Mouse (Mus musculus) retina, embryonic 14.5 days (tissue): ENCODE measurements around the gene Ypel4.
"Not testable (repeated sequence)": the region's sequence is repeated elsewhere in the genome, so short reads cannot be mapped to it uniquely, and the experiment has no call there.

Source experiments
- DNase-seq: peaks from one replicate; pipeline ENCODE4 v3.0.0-alpha.2; 2015; ENCODE audit warnings: low spot score

Ypel4 gene

GRCm38 (mm10) chr2:84727172-84727858, 6.5 kb upstream of the Ypel4 start, which contains the start of gene Clp1:
Clp1 (minus strand) TSS chr2:84727350.
- peak; percentile 98 for DNase-seq

DNA sequence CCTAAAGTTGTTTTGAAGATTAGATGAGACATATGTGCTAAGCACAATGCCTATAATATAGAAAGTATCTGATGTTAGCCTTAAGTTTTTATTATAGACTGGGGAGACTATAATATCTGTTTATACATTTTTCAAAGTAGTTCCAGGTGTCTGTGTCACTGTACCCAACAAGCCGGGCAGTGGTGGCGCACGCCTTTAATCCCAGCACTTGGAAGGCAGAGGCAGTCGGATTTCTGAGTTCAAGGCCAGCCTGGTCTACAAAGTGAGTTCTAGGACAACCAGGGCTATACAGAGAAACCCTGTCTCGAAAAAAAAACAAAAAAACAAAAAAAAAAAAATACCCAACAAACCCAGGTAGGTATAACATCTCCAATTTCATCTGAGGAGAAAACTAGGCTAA, 5.7 kb upstream of the Ypel4 start:
- DNase-seq: not testable (repeated sequence)

GRCm38 (mm10) chr2:84731206-84731605, 2.7 kb upstream of the Ypel4 start:
- no peak for DNase-seq

GRCm38 (mm10) chr2:84732394-84732793, 1.5 kb upstream of the Ypel4 start:
- no peak for DNase-seq

DNA sequence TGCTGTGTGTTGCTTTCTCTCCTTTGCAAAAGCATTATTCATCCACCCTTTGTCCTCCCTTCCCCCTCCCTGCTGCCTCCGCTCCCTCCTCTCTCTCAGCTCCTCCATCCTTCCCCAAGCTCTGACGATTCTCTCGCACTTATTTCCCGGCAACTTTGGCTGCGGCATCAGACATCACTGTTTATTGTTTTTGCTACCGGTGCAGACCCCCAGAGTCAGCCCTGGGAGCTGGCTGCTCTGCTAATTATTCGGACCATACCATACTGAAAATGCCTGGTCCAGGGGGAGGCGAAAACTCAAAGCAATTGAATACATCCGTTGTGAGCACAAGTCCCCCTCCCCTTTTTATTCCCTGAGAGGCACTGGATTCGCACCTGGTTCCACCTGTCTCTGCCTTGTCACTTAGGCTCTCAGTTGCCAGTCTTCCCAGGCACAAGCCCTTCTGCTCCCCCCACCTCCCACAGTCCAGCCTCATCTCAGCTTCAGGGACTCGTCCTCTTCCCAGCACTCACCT, 550 bp downstream of the Ypel4 start:
- peak; percentile 67 for DNase-seq

DNA sequence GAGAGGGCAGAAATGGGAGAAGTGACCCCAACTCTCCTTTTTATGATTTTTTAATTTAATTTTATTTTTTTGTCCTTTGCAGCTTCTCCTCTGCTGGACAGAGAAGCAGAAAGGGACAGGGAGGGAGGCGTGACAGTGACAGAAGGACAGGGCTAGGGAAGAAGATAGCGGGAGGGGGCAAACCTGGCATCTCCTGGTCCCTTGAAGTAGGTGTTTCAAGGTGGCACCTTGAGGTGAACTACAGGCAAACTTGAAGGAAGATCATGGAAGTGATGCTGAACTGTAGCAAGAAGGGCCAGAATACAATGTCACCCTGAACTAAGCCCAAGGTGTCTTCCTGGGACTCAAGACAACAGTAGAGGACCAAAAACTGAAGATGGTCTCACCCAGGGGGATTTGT, 1.1 kb downstream of the Ypel4 start:
- peak; percentile 25 for DNase-seq

DNA sequence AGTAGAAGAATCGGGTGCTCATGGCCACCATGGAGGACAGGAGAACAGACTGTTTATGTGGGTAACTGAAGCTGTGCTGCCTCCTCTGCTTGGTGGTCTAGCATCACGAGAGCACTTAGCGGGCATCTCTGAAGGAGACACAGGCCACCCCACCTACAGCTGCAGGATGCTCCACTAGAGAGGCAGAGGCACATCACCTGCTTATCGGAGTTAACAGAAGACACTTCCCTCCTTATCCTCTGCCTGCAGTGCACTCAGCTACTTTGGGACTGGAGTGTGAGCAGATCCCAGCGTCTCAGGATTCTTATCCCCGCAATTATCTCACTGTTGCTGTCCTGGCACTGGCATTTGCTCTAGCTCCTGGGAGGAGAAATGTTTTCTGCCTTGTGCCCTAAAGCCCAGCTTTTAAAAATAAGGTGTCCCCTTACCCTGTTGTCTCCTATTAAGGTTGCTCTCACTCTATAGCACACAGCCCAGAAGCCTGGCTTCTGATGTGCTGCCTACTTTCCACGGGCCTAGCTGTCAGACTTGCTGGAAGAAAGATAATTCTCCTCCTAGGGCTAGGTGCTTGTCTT, 1.6 kb downstream of the Ypel4 start:
- no peak for DNase-seq

DNA sequence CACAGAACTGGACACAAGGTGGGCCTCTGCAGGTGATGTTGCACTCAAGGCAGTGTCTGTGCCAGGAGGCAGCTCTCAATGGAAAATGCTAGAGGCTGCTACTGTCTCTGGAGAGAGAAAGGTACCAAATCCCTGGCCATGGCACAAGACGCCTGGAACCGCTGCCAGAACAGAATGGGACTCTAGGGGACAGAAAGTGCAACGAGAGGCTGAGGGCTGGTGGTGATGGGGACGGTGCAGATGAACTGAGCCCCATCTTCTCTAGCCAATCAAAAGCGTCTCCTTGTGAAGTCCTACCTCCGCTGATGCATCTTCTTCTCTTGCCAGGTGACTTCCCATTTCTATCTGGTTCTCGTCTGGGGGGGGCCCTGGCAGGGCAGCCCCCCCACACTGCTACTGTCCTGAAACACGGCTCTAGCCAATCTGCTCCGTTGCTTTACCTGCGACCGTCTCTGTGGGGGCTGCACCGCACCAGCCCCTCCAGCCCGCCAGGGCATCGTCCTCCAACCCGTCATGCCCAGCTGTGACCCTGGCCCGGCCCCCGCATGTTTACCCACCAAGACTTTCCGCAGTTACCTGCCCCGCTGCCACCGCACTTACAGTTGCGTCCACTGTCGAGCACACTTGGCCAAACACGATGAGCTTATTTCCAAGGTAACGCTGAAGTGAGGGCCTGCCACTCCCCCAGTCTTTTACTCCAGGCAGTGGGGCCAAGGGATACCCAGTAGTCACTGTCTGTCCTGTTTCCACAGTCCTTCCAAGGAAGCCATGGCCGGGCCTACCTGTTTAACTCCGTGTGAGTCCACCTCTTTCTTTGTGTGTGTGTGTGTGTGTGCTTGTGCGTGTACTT, 2.7 kb downstream of the Ypel4 start:
- DNase-seq: peak; percentile 21

DNA sequence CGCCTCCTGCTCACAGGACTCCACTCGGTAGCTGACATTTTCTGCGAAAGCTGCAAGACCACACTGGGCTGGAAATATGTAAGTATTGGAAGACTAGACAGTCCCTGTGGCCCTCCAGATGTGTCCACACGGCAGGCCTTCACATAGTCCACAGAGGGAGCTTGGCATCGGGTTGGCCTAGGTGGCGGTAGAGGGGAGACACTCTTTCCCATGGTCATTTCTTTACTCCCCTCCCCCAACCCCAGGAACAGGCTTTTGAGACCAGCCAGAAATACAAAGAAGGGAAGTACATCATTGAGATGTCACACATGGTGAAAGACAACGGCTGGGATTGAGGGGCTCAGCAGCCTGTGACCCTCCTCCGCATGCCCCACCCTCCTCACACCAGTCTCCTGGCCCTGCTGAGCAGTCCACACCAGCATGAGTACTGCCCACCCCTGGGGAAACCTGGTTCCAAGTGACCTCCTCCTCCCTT, 3.6 kb downstream of the Ypel4 start:
- DNase-seq: peak; percentile 73

DNA sequence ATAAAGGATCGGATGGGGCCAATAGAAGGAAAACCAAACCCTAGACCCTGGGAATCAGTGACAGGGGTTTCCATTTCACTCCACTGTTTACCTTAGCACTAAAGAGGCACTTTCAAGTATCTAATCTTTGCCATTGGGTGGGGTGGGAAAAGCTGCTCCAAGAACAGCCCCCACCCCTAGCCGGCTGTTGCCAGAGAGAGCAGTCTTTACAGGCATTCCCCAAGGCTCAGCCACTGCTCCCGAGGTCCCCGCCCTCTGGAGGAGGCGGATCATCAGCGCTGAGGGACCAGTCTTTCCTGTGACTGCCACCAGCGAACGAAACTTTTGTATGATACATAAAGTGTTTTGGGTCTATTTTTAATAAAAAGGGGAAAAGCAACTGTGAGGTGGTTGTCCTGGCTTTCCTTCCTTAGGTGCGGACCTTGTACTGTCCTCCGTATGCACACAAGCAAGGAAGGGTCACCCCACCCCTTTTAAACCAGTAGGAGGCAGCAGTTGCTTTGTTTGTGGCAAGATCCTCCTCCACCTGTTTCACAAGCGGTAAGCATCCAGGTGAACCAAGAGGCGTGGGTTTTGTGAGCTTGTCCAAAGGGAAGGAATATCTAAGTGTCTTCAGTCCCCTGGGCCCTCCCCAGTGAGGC, 4.5 kb downstream of the Ypel4 start:
- peak; percentile 75 for DNase-seq

DNA sequence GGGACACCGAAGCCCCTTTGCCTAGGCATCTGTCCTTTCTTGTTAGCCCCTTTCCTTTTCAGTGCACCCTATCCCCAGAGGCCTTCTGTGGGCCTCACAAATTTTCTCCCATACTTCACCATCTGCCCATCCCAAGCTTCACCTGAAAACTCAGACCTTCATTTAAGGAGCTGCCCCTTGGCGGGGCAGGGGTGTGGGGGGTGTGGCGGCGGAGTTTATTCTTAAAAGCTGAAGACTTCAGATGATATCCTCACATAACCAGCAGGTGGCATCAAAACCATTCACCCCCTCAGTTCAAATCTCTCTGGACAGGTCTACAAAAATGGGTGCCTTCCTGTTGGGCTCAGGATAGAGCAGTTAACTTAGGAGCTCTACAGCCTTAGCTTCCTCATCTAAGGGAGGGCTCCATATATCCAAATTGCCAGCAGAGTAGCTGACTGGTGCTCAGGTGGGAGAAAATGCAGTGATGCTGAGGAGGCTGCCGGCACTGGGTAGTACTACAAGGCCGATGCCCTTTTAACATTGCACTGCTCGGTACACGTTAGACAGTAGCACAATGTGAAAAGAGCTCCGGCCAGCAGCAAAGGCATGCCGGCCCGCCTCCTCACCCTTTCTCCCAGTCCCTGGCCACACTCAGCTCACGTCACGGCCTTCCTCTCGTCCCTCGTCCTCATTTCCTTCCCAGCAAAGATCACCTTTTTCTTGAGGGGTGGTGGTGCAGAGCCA, 6.9 kb downstream of the Ypel4 start:
- peak; percentile 62 for DNase-seq

- no peak for DNase-seq
These were observed 8.1 kb downstream of the Ypel4 start for GRCm38 (mm10) chr2:84741841-84742450.

DNA sequence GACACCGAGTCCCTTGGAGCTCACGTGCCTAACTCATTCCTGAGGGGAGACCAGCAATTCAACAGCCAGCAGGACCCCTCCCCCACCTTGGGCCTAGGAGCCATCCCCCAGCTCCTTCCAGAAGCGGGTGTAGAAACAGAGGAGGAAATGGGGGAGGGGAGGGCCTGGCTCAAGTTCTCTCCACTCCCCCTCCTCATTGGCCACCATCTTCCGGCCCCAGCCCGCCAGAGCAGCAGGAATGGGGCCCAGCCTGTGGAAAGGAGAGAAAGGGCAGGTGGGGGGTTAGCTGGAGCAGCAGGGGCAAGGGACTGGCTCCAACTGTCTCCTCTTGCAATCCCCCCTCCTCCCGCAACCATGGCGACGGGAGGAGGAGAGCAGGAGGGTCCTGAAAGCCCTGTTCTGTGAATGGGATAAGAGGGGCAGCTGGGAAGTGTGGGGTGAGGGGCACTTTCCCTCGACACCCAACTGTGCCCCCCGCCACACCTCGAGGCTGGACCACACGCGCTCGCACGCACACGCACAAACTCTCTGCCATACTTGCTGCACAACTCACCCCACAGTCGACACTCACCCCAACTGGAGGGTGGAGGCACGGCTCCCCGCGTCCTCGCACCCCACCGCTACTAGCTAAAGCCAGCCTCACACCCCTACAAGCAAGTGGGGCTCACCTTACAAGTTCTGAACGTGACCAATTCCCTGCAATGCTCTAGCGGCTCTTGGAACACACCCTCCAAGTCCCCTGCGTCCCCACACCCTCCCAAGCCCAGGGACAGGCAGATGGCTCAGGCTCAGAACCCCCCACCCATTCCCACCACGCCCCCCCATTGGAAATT, 8.8 kb downstream of the Ypel4 start:
- peak; percentile 95 for DNase-seq

DNA sequence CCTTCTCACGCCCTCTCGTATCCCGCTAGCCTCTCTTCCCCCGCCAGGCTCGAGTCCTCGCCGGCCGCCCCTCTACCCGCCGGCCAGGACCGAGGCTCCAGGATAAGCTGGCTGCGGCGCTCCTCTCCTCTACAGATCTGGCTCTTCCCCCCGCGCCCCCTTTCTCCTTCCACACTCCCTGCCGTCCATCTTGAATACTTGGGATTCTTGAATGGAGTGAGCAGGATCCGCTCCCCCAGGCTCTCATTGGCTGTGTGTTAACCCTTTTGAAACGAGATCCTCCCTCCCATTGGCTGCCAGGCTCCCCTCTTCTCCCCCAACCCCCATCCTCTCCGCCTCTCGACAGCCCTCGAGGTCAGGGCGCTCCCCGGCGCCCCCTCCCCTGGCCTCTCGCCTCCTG, 9.7 kb downstream of the Ypel4 start, which contains the start of gene Gm19426:
TSS of gene Gm19426 (minus strand) at position 95 of the 400 bp plus-strand sequence.
- DNase-seq: peak; percentile 96

- no peak for DNase-seq
These were observed 10.3 kb downstream of the Ypel4 start for GRCm38 (mm10) chr2:84744126-84744525.

DNA sequence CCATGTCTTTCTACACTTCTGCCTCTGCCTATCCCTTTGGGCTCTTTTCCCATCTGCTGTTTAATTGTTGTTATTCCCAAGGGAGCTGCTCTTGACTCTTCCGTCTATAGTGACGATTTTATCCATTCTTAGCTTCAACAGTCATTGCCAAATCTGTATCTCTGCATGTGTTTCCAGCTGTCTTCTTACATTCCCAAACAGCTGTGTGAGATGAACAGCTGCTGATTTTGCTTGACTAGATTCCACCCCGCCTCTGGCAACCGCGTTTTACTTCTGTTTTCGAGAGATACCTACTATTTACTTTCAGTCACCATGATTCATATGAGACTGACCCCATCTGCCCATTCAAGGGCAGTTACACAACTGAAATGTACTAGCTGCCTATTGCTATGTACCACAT, 16.3 kb downstream of the Ypel4 start:
- no peak for DNase-seq

- no peak for DNase-seq
These were observed 22.4 kb downstream of the Ypel4 start for GRCm38 (mm10) chr2:84756245-84756644.

- no peak for DNase-seq
These were observed 23.3 kb downstream of the Ypel4 start for GRCm38 (mm10) chr2:84757026-84757682.

GRCm38 (mm10) chr2:84758542-84759127, 24.8 kb downstream of the Ypel4 start:
- peak; percentile 85 for DNase-seq
